Mouse (Mus musculus): ENCODE results near the gene Atp8b2. TPM values are rescaled to one million over a fixed set of nuclear protein-coding genes. Genes with fewer than 3 reads are reported as not detected.
A peak's percentile ranks its signal among the peaks of the same experiment; 100 is the strongest.

The Atp8b2 gene
- polyA plus RNA-seq, 1 experiment from 2014 or later: 15.4 TPM

GRCm38 (mm10) chr3:89987822-89988221, 24.5 kb upstream of the Atp8b2 start:
- Histone ChIP-seq H3K4me3 (ENCODE audit: low read depth, low read length) (no peak overlapping the region), H3K4me2 (ENCODE audit: low read depth, low read length, severe bottlenecking) (no peak overlapping the region), H3K9me3 (ENCODE audit: control insufficient read depth, low read length) (no peaks in the 10 kb centered on the region), H3K27me3 (ENCODE audit: control insufficient read depth, insufficient read depth, low read length) (no peaks in the 10 kb centered on the region), H3K9ac (ENCODE audit: low read length) (no peak overlapping the region), H3K4me1 (replicated peaks; ENCODE audit: control insufficient read depth, insufficient read depth, low read length) (no peaks in the 10 kb centered on the region), H3K27ac (ENCODE audit: low read depth, low read length) (no peak overlapping the region), H3K36me3 (ENCODE audit: control insufficient read depth, insufficient read depth, low read length) (no peaks in the 10 kb centered on the region)
- no peak for ATAC-seq (replicated peaks; ENCODE audit: low FRiP score)
- WGBS: 90% methylated on average over 4 of the region's 4 CpGs
- DNase-seq (ENCODE audit: low spot score): no peak

- Histone ChIP-seq H3K36me3 (ENCODE audit: control insufficient read depth, insufficient read depth, low read length) (no peaks in the 10 kb centered on the region), H3K9me3 (ENCODE audit: control insufficient read depth, low read length) (no peaks in the 10 kb centered on the region), H3K4me1 (replicated peaks; ENCODE audit: control insufficient read depth, insufficient read depth, low read length) (no peaks in the 10 kb centered on the region), H3K4me3 (ENCODE audit: low read depth, low read length) (no peak overlapping the region), H3K27ac (ENCODE audit: low read depth, low read length) (no peak overlapping the region), H3K9ac (ENCODE audit: low read length) (no peak overlapping the region), H3K27me3 (ENCODE audit: control insufficient read depth, insufficient read depth, low read length) (no peaks in the 10 kb centered on the region), H3K4me2 (ENCODE audit: low read depth, low read length, severe bottlenecking) (no peak overlapping the region)
- WGBS: 70% methylated on average over 3 of the region's 3 CpGs
- ATAC-seq (replicated peaks; ENCODE audit: low FRiP score): no peak
- no peak for DNase-seq (ENCODE audit: low spot score)
Observed at GRCm38 (mm10) chr3:89987211-89987610, 23.9 kb upstream of the Atp8b2 start.

- Histone ChIP-seq H3K27me3 (ENCODE audit: control insufficient read depth, insufficient read depth, low read length) (no peaks in the 10 kb centered on the region), H3K4me3 (ENCODE audit: low read depth, low read length) (no peak overlapping the region), H3K9ac (ENCODE audit: low read length) (no peak overlapping the region), H3K4me1 (replicated peaks; ENCODE audit: control insufficient read depth, insufficient read depth, low read length) (no peaks in the 10 kb centered on the region), H3K27ac (ENCODE audit: low read depth, low read length) (no peak overlapping the region), H3K36me3 (ENCODE audit: control insufficient read depth, insufficient read depth, low read length) (no peaks in the 10 kb centered on the region), H3K9me3 (ENCODE audit: control insufficient read depth, low read length) (no peaks in the 10 kb centered on the region), H3K4me2 (ENCODE audit: low read depth, low read length, severe bottlenecking) (no peak overlapping the region)
- no peak for DNase-seq (ENCODE audit: low spot score)
- ATAC-seq (replicated peaks; ENCODE audit: low FRiP score): no peak
- WGBS: 81% methylated on average over 5 of the region's 5 CpGs
Observed at GRCm38 (mm10) chr3:89982426-89982825, 19.1 kb upstream of the Atp8b2 start.

- no peaks in the 10 kb centered on the region for H3K9me3 ChIP-seq (ENCODE audit: control insufficient read depth, low read length)
- H3K4me2 ChIP-seq (ENCODE audit: low read depth, low read length, severe bottlenecking): no peak overlapping the region
- H3K27me3 ChIP-seq (ENCODE audit: control insufficient read depth, insufficient read depth, low read length): no peaks in the 10 kb centered on the region
- no peak overlapping the region for H3K27ac ChIP-seq (ENCODE audit: low read depth, low read length)
- no peak overlapping the region for H3K4me3 ChIP-seq (ENCODE audit: low read depth, low read length)
- no peaks in the 10 kb centered on the region for H3K36me3 ChIP-seq (ENCODE audit: control insufficient read depth, insufficient read depth, low read length)
- ATAC-seq (replicated peaks; ENCODE audit: low FRiP score): no peak
- no peaks in the 10 kb centered on the region for H3K4me1 ChIP-seq (replicated peaks; ENCODE audit: control insufficient read depth, insufficient read depth, low read length)
- no peak overlapping the region for H3K9ac ChIP-seq (ENCODE audit: low read length)
- no peak for DNase-seq (ENCODE audit: low spot score)
Observed at GRCm38 (mm10) chr3:89976859-89977258, 13.6 kb upstream of the Atp8b2 start.

GRCm38 (mm10) chr3:89968509-89968908, 5.2 kb upstream of the Atp8b2 start:
- Histone ChIP-seq H3K9me3 (ENCODE audit: control insufficient read depth, low read length) (no peaks in the 10 kb centered on the region), H3K27ac (ENCODE audit: low read depth, low read length) (no peak overlapping the region), H3K27me3 (ENCODE audit: control insufficient read depth, insufficient read depth, low read length) (no peaks in the 10 kb centered on the region), H3K9ac (ENCODE audit: low read length) (no peak overlapping the region), H3K4me3 (ENCODE audit: low read depth, low read length) (no peak overlapping the region), H3K4me1 (replicated peaks; ENCODE audit: control insufficient read depth, insufficient read depth, low read length) (0 out of 2 replicates have a peak, but pooled peaks cover 4% of the 10 kb centered on the region), H3K36me3 (ENCODE audit: control insufficient read depth, insufficient read depth, low read length) (no peaks in the 10 kb centered on the region), H3K4me2 (ENCODE audit: low read depth, low read length, severe bottlenecking) (no peak overlapping the region)
- ATAC-seq (replicated peaks; ENCODE audit: low FRiP score): no peak
- peak; percentile 34 for DNase-seq (ENCODE audit: low spot score)
- WGBS: 80% methylated on average over 7 of the region's 7 CpGs

- Histone ChIP-seq H3K36me3 (ENCODE audit: control insufficient read depth, insufficient read depth, low read length) (no peaks in the 10 kb centered on the region), H3K27me3 (ENCODE audit: control insufficient read depth, insufficient read depth, low read length) (no peaks in the 10 kb centered on the region), H3K27ac (ENCODE audit: low read depth, low read length) (no peak overlapping the region), H3K4me3 (ENCODE audit: low read depth, low read length) (no peak overlapping the region), H3K4me1 (replicated peaks; ENCODE audit: control insufficient read depth, insufficient read depth, low read length) (peaks cover 7% of the 10 kb centered on the region), H3K4me2 (ENCODE audit: low read depth, low read length, severe bottlenecking) (no peak overlapping the region), H3K9me3 (ENCODE audit: control insufficient read depth, low read length) (no peaks in the 10 kb centered on the region), H3K9ac (ENCODE audit: low read length) (no peak overlapping the region)
- ATAC-seq (replicated peaks; ENCODE audit: low FRiP score) (no peak), DNase-seq (ENCODE audit: low spot score) (no peak)
- 75% methylated on average over 4 of the region's 4 CpGs for WGBS
Observed at GRCm38 (mm10) chr3:89966946-89967345, 3.6 kb upstream of the Atp8b2 start.

- ATAC-seq (replicated peaks; ENCODE audit: low FRiP score): no peak
- no peak overlapping the region for H3K27ac ChIP-seq (ENCODE audit: low read depth, low read length)
- no peaks in the 10 kb centered on the region for H3K27me3 ChIP-seq (ENCODE audit: control insufficient read depth, insufficient read depth, low read length)
- no peak overlapping the region for H3K4me3 ChIP-seq (ENCODE audit: low read depth, low read length)
- peaks cover 16% of the 10 kb centered on the region for H3K4me1 ChIP-seq (replicated peaks; ENCODE audit: control insufficient read depth, insufficient read depth, low read length)
- H3K9ac ChIP-seq (ENCODE audit: low read length): no peak overlapping the region
- no peak overlapping the region for H3K4me2 ChIP-seq (ENCODE audit: low read depth, low read length, severe bottlenecking)
- H3K9me3 ChIP-seq (ENCODE audit: control insufficient read depth, low read length): no peaks in the 10 kb centered on the region
- 93% methylated on average over 5 of the region's 5 CpGs for WGBS
- H3K36me3 ChIP-seq (ENCODE audit: control insufficient read depth, insufficient read depth, low read length): no peaks in the 10 kb centered on the region
- no peak for DNase-seq (ENCODE audit: low spot score)
Observed at GRCm38 (mm10) chr3:89965972-89966371, 2.7 kb upstream of the Atp8b2 start.

GRCm38 (mm10) chr3:89965557-89965956, 2.2 kb upstream of the Atp8b2 start:
- Histone ChIP-seq H3K27me3 (ENCODE audit: control insufficient read depth, insufficient read depth, low read length) (no peaks in the 10 kb centered on the region), H3K9ac (ENCODE audit: low read length) (no peak overlapping the region)
- 96% methylated on average over 8 of the region's 8 CpGs for WGBS

GRCm38 (mm10) chr3:89963926-89964739, 825 bp upstream of the Atp8b2 start:
- Histone ChIP-seq H3K9me3 (ENCODE audit: control insufficient read depth, low read length) (no peaks in the 10 kb centered on the region), H3K4me1 (replicated peaks; ENCODE audit: control insufficient read depth, insufficient read depth, low read length) (peaks cover 21% of the 10 kb centered on the region), H3K27ac (ENCODE audit: low read depth, low read length) (peak overlapping the region; percentile 78), H3K36me3 (ENCODE audit: control insufficient read depth, insufficient read depth, low read length) (no peaks in the 10 kb centered on the region), H3K9ac (ENCODE audit: low read length) (peak overlapping the region; percentile 90), H3K4me2 (ENCODE audit: low read depth, low read length, severe bottlenecking) (peak overlapping the region; percentile 88), H3K27me3 (ENCODE audit: control insufficient read depth, insufficient read depth, low read length) (no peaks in the 10 kb centered on the region), H3K4me3 (ENCODE audit: low read depth, low read length) (peak overlapping the region; percentile 97)
- DNase-seq (ENCODE audit: low spot score) (peak; percentile 76), ATAC-seq (replicated peaks; ENCODE audit: low FRiP score) (no peak)
- WGBS: 39% methylated on average over 22 of the region's 22 CpGs

More at GRCm38 (mm10) chr3:89965557-89965956, 2.2 kb upstream of the Atp8b2 start:
- no peak for DNase-seq (ENCODE audit: low spot score)
- no peak overlapping the region for H3K4me2 ChIP-seq (ENCODE audit: low read depth, low read length, severe bottlenecking)
- no peak for ATAC-seq (replicated peaks; ENCODE audit: low FRiP score)
- H3K4me3 ChIP-seq (ENCODE audit: low read depth, low read length): no peak overlapping the region
- no peaks in the 10 kb centered on the region for H3K36me3 ChIP-seq (ENCODE audit: control insufficient read depth, insufficient read depth, low read length)
- no peak overlapping the region for H3K27ac ChIP-seq (ENCODE audit: low read depth, low read length)
- H3K9me3 ChIP-seq (ENCODE audit: control insufficient read depth, low read length): no peaks in the 10 kb centered on the region
- H3K4me1 ChIP-seq (replicated peaks; ENCODE audit: control insufficient read depth, insufficient read depth, low read length): peaks cover 16% of the 10 kb centered on the region

Data from forebrain, embryonic 11.5 days (tissue).